Mouse (Mus musculus): ENCODE measurements at regions not wholly inside any gene's neighbourhood (a gene's known extent, or its start where the extent isn't known, plus 50 kb on each side); places are given as distances from the start of the nearest gene placed in this dataset.

- DNase-seq (ENCODE audit: low spot score in 2 of 2) = no peak
Observed at GRCm38 (mm10) chr8:92302694-92303093, 54.7 kb upstream of the Irx5 start.

- DNase-seq (ENCODE audit: low spot score in 2 of 2) = no peak
Observed at GRCm38 (mm10) chr8:92301029-92301428, 56.4 kb upstream of the Irx5 start.

GRCm38 (mm10) chr8:92286841-92287811 lies 70.3 kb upstream of the Irx5 start:
- DNase-seq (ENCODE audit: low spot score in 2 of 2) = no peak

- DNase-seq (ENCODE audit: low spot score in 2 of 2) = no peak
Observed at GRCm38 (mm10) chr8:92275755-92276154, 81.7 kb upstream of the Irx5 start.

- DNase-seq (ENCODE audit: low spot score in 2 of 2) = no peak
Observed at GRCm38 (mm10) chr8:92272726-92273125, 84.7 kb upstream of the Irx5 start.

GRCm38 (mm10) chr8:92272073-92272472 lies 85.4 kb upstream of the Irx5 start:
- no peak for DNase-seq (ENCODE audit: low spot score in 2 of 2)

GRCm38 (mm10) chr8:92270636-92271035 lies 86.8 kb upstream of the Irx5 start:
- DNase-seq (ENCODE audit: low spot score in 2 of 2) = no peak

GRCm38 (mm10) chr8:92267415-92267814 lies 90.0 kb upstream of the Irx5 start:
- DNase-seq (ENCODE audit: low spot score in 2 of 2) = no peak

- DNase-seq (ENCODE audit: low spot score in 2 of 2) = no peak
Observed at GRCm38 (mm10) chr8:92260056-92260455, 97.4 kb upstream of the Irx5 start.

- no peak for DNase-seq (ENCODE audit: low spot score in 2 of 2)
Observed at GRCm38 (mm10) chr8:92258258-92258657, 99.2 kb upstream of the Irx5 start.

GRCm38 (mm10) chr8:92252597-92253375 lies 104.6 kb upstream of the Irx5 start:
- DNase-seq (ENCODE audit: low spot score in 2 of 2) = peak; percentile 7 to 34

- DNase-seq (ENCODE audit: low spot score in 2 of 2) = no peak
Observed at GRCm38 (mm10) chr8:92246301-92246700, 111.1 kb upstream of the Irx5 start.

- no peak for DNase-seq (ENCODE audit: low spot score in 2 of 2)
Observed at GRCm38 (mm10) chr8:92240686-92241275, 116.6 kb upstream of the Irx5 start.

GRCm38 (mm10) chr8:92231326-92232225 lies 125.8 kb upstream of the Irx5 start:
- DNase-seq (ENCODE audit: low spot score in 2 of 2) = no peak

- DNase-seq (ENCODE audit: low spot score in 2 of 2) = no peak
Observed at GRCm38 (mm10) chr8:92229526-92229925, 127.9 kb upstream of the Irx5 start.

GRCm38 (mm10) chr8:92224929-92225328 lies 132.5 kb upstream of the Irx5 start:
- DNase-seq (ENCODE audit: low spot score in 2 of 2) = peak in 1 of 2 experiments; percentile 8

- DNase-seq (ENCODE audit: low spot score in 2 of 2) = no peak
Observed at GRCm38 (mm10) chr8:92222992-92223391, 134.4 kb upstream of the Irx5 start.

- DNase-seq (ENCODE audit: low spot score in 2 of 2) = no peak
Observed at GRCm38 (mm10) chr8:92219181-92219890, 138.1 kb upstream of the Irx5 start.

GRCm38 (mm10) chr8:92217521-92217920 lies 139.9 kb upstream of the Irx5 start:
- DNase-seq (ENCODE audit: low spot score in 2 of 2) = no peak

- no peak for DNase-seq (ENCODE audit: low spot score in 2 of 2)
Observed at GRCm38 (mm10) chr8:92216176-92216575, 141.2 kb upstream of the Irx5 start.
